Mouse (Mus musculus) small intestine, adult 2 months (tissue): ENCODE data around the gene Cnnm1.

Source experiments
- CTCF ChIP-seq: fragments of 200-500 bp; IDR thresholded peaks from 2 replicates; pipeline ENCODE4 v1.5.1; 2012; ENCODE audit warnings: low read depth, mild to moderate bottlenecking, control low read depth, inconsistent platforms, low read length, moderate library complexity, mixed read lengths; ENCODE audit not compliant: insufficient replicate concordance, insufficient read length; ENCODE audit errors: extremely low read depth
- POLR2A ChIP-seq: fragments of 200-500 bp; IDR thresholded peaks from 2 replicates; pipeline ENCODE4 v1.6.1; 2012; ENCODE audit warnings: low read depth, mild to moderate bottlenecking, control low read depth, inconsistent platforms, low read length, moderate library complexity

DNA sequence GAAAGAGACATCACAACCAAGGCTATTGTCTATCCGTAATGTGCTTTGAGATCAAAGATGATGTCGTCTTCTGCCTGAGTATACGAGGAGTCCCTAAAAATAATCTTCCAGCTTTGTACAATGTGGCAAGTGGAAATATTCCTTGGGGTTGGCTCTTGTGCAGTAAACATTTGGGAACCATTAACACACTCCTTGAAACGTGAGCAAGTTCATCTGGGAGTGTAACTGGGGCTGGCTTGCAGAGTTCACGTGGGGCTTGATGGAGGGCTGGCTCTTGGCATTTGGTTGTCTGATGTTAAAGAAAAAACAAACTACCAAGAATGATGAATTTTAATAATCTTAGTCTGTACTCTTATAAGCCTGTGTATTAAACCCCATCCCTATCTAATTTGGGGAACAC, 39.2 kb downstream of the Cnnm1 start:
- no peak for TF ChIP-seq CTCF
- TF ChIP-seq POLR2A: no peak
